Mouse (Mus musculus) T-helper 2 cell (primary cell): ENCODE results near the gene Perm1.

Source experiments
- in situ Hi-C: fragments of 300-600 bp; cut with MboI, MseI; formaldehyde crosslinking; loops from one replicate; pipeline ENCODE4 v1.15.1; 2025; ENCODE audit warnings: high pct_unique_total_duplicates

Perm1 gene

DNA sequence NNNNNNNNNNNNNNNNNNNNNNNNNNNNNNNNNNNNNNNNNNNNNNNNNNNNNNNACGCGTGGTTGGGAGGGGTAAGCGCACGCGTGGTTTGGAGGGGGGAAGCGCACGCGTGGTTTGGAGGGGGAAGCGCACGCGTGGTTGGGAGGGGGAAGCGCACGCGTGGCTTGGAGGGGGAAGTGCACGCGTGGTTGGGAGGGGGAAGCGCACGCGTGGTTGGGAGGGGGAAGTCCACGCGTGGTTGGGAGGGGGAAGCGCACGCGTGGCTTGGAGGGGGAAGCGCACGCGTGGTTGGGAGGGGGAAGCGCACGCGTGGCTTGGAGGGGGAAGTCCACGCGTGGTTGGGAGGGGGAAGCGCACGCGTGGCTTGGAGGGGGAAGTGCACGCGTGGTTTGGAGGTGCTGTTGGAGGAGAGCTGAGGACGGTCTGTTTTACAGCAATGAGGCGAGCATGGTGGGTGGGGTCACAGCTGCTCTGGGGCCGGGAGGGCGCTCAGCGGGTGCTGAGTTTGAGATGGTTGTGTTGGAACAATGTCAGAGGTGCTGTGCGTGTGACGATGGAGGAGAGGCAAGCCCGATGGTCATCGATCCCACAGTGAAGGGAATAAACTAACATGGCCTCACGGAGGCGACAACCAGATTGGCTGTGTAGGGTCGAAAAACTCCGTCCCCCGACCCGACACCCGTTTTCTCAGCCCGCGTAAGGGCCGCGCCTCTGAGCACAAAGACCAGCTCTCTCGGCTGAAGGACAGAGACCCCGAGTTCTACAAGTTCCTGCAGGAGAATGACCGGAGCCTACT lies 21.2 kb downstream of the Perm1 start:
- in situ Hi-C loops = no loop called here

- in situ Hi-C loops = no loop called here
These were observed 33.9 kb downstream of the Perm1 start for GRCm38 (mm10) chr4:156249567-156249966.

DNA sequence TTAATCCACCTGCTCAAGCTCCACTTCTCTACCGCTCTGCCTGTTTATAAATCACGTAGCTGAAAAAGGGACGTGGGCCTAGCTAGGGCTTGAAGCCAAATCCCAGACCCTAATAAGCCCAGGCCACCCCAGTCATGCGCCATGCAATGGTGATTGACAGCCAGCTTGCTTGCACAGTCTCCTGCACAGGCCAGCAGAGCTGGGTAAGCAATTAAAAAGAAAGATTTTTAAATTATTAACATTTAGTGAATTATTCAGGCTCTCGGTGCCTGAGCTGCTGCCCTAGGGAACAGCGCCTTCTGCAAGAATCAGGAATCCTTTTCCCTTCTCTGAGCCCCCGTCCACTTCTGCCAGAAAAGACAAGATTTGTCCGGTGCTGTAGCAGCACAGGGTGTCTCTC lies 35.4 kb downstream of the Perm1 start:
- in situ Hi-C loops = no loop called here

- in situ Hi-C loops = no loop called here
These were observed 36.5 kb downstream of the Perm1 start for GRCm38 (mm10) chr4:156252140-156252539.

DNA sequence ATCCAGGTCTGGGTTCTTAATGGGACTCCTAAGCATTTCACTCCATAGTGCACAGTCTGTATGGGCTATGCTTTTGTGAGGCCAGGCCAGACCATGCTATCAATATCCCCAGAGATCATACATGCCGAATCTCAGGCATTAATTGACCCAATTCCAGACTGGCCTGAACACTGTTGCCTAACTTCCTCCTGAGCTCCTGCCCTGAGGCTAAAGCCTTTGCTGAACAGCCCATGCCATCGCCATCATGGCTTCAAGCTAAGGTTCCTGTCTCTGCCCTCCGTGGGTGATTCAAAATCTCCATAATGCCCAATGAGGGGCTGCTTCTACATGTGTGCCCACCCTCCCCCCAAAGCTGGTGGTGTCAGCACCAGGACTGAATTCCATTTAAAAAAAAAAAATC lies 37.0 kb downstream of the Perm1 start:
- in situ Hi-C loops = no loop called here

DNA sequence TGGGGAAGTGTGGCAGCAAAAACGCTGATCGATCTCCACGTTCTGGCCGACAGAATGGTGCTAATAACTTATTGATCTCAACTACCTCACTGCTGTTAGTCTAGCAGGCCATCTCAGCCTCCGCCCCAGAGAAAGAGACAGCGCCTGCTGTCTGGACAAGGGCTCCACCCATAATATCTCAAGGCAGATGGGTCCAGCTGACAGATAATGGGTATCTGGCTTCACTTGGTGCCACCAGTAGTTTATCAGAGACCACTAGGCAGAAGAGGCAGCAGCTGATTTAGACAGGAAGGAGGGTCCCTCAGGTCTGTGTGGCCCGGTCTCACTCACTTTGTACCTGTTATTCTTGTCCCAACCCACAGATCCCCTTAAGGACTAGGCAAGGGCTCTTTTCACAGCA lies 37.4 kb downstream of the Perm1 start:
- in situ Hi-C loops = no loop called here

DNA sequence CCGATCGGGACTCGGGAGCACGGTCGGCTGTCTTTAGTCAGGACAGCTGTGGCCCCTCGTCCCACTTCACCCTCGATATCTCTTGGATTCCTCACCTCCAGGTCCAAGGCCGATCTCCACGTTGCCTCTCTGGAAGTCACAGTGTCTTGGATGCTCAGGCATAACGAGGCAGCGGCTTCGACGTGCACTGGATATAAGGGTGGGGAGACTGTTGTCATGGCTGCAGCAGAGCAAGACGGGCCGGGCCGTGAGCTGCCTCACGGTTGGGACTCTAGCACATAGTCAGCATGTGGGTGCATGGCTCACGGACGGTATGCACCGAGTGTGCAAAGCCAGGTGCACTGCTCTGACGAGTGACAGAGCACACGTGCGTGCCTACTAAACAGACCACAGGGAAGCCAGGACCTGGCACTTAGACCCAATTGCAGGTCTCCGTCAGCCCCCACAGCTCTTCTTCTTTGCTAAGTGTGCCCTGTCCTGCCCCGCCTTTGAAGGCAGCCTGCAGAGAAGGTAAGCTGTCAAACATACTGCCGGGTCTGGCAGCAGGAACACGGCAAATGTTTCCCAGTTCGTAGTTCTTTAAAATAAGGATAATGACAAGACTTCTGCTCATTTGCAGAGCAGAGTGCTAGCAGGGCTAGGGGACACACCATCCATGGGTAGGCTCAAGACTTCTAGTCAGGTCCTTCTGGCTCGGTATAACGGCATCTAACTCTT lies 38.9 kb downstream of the Perm1 start:
- in situ Hi-C loops = no loop called here

GRCm38 (mm10) chr4:156255078-156255839 lies 39.6 kb downstream of the Perm1 start, which contains the start of gene Samd11:
Gene Samd11, minus strand, starts transcription at chr4:156255657.
- in situ Hi-C loops = no loop called here
